Mouse (Mus musculus) heart, embryonic 11.5 days (tissue): ENCODE data around the gene Stat1. TPM values are rescaled to one million over a fixed set of nuclear protein-coding genes. Genes with fewer than 3 reads are reported as not detected.

Source experiments
- ATAC-seq: fragments of 200-750 bp; cut with Nextera tagmentation; replicated peaks from 2 replicates; pipeline ENCODE4 v1.8.0; 2017; ENCODE audit warnings: moderate library complexity; ENCODE audit not compliant: insufficient number of reproducible peaks, low FRiP score, low TSS enrichment
- H3K27ac ChIP-seq: fragments of 300-500 bp; sonication (generic); 2 replicates; pipeline ENCODE4 v1.5.1; 2014; ENCODE audit warnings: mild to moderate bottlenecking, low read depth, low read length
- H3K27me3 ChIP-seq: fragments of 300-500 bp; sonication (generic); 2 replicates; pipeline ENCODE4 v1.6.1; 2014; ENCODE audit warnings: mild to moderate bottlenecking, low read length, mixed read lengths; ENCODE audit not compliant: control insufficient read depth, insufficient read depth
- H3K36me3 ChIP-seq: fragments of 300-500 bp; sonication (generic); 2 replicates; pipeline ENCODE4 v1.6.1; 2014; ENCODE audit warnings: mild to moderate bottlenecking, low read length, moderate library complexity, mixed read lengths; ENCODE audit not compliant: control insufficient read depth, insufficient read depth
- H3K4me1 ChIP-seq: fragments of 300-500 bp; sonication (generic); 2 replicates; pipeline ENCODE4 v1.6.1; 2014; ENCODE audit warnings: low read length; ENCODE audit not compliant: control insufficient read depth, insufficient read depth
- H3K4me2 ChIP-seq: fragments of 300-500 bp; sonication (generic); 2 replicates; pipeline ENCODE4 v1.6.1; 2014; ENCODE audit warnings: mild to moderate bottlenecking, moderate library complexity
- H3K4me3 ChIP-seq: fragments of 300-500 bp; sonication (generic); 2 replicates; pipeline ENCODE4 v1.5.1; 2014; ENCODE audit warnings: low read depth, low read length
- H3K9ac ChIP-seq: fragments of 300-500 bp; sonication (generic); 2 replicates; pipeline ENCODE4 v1.6.1; 2014; ENCODE audit warnings: mild to moderate bottlenecking, low read depth, low read length, moderate library complexity
- H3K9me3 ChIP-seq: fragments of 300-500 bp; sonication (generic); replicated peaks from 2 replicates; pipeline ENCODE4 v1.6.1; 2016; ENCODE audit warnings: low read length; ENCODE audit not compliant: control insufficient read depth
- WGBS: fragments of 180-500 bp; shearing (Covaris S2); extraction: QIAGEN DNeasy Blood & Tissue Kit; methylation state at CpG from one replicate; pipeline ENCODE4 v1.1.7; 2014; ENCODE audit not compliant: insufficient replicate concordance; 5-methylcytosine and 5-hydroxymethylcytosine counted together
- polyA plus RNA-seq: library from polyadenylated mRNA; unstranded; fragments of >200 nt; fragmentation: Nextera tagmentation; extraction: Ambion mirVana; gene quantifications from 2 replicates; pipeline ENCODE4 v1.2.1, GENCODE M21; 2014

The Stat1 gene
- polyA plus RNA-seq, 1 experiment from 2014 or later: 28.5 TPM

GRCm38 (mm10) chr1:52141482-52141881, 22.2 kb downstream of the Stat1 start:
- no peaks in the 10 kb centered on the region for H3K9me3 ChIP-seq
- ATAC-seq: no peak
- H3K4me3 ChIP-seq: no peak overlapping the region
- WGBS: 27% methylated on average over 3 of the region's 3 CpGs
- H3K9ac ChIP-seq: no peak overlapping the region
- H3K4me1 ChIP-seq: peaks cover 8% of the 10 kb centered on the region
- no peak overlapping the region for H3K27ac ChIP-seq
- H3K27me3 ChIP-seq: no peaks in the 10 kb centered on the region
- H3K36me3 ChIP-seq: no peaks in the 10 kb centered on the region
- H3K4me2 ChIP-seq: no peak overlapping the region

DNA sequence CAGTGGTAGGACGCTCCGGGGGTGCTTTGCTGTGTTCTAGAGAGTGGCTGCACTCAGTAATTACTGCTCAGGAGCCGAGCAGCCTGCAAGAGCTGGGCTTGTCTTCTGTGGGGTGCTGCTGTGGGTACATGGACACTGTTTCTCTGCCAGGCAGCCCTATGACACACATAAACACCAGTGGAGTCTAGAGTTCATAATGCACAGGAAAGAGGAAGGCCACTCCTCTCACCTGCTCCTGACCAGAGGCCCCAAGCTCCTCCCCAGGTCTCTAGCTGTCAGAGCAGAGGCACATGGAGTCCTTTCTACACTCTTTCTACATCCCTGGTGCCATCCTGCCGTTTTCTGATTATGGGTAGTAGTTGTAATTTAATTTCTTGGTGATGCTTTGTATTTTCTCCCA, 22.9 kb downstream of the Stat1 start:
- no peak for ATAC-seq
- H3K4me1 ChIP-seq: peaks cover 10% of the 10 kb centered on the region
- no peak overlapping the region for H3K9ac ChIP-seq
- no peak overlapping the region for H3K4me2 ChIP-seq
- H3K36me3 ChIP-seq: no peaks in the 10 kb centered on the region
- H3K27me3 ChIP-seq: no peaks in the 10 kb centered on the region
- 72% methylated on average over 4 of the region's 4 CpGs for WGBS
- H3K4me3 ChIP-seq: no peak overlapping the region
- no peak overlapping the region; the same call in 1 of the 2 replicates for H3K27ac ChIP-seq
- H3K9me3 ChIP-seq: no peaks in the 10 kb centered on the region

GRCm38 (mm10) chr1:52143191-52143590, 24.0 kb downstream of the Stat1 start:
- ATAC-seq: no peak
- Histone ChIP-seq H3K27me3 (no peaks in the 10 kb centered on the region), H3K9ac (no peak overlapping the region), H3K9me3 (no peaks in the 10 kb centered on the region), H3K4me1 (peaks cover 12% of the 10 kb centered on the region), H3K36me3 (no peaks in the 10 kb centered on the region), H3K4me2 (no peak overlapping the region), H3K4me3 (no peak overlapping the region), H3K27ac (no peak overlapping the region)
- WGBS: 61% methylated on average over 4 of the region's 4 CpGs

DNA sequence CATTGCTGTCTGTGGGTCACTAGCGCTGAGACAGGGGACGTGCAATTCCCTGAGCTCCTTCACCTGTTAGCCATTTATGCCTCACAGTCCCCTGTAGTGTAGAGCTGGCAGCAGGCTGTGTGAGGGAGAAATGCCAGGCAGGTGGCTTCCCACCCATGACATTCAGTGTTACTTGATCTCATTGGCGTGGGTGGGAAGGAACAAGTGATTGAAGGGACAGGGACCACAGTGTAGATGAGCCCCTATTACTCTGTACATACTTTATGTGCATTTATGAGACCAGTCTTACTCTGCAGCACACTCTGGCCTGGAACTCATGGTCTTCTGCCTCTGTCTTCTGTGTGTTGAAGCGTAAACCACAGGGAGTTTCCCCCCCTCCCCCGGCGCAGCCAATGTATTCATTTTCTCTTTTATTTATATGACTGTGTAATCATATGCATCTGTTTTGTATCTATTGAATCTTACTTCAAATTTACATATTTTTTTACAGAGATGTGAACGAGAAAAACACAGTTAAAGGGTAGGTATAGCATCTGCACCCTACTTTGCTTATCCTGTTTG, 24.4 kb downstream of the Stat1 start:
- 86% methylated on average over 7 of the region's 7 CpGs for WGBS
- H3K36me3 ChIP-seq: no peaks in the 10 kb centered on the region

DNA sequence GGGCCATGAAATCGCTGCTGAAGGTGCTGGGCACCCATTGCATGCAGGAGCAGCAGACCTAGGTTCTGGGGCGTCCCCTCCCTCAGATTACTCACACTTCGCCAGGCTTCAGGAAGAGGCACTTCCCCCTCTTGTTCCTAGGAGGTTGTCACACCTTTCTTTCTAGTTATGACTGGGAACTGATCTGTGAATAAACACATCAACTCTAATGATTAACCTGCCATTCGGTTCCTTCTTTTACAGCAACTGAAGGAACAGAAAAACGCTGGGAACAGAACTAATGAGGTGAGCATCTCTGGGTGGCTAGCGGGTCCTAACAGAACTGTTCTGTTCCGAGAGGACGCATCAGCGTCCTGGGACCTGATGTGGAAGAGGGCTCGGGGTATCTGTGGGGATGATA, 25.7 kb downstream of the Stat1 start:
- Histone ChIP-seq H3K27ac (no peak overlapping the region), H3K9me3 (no peaks in the 10 kb centered on the region), H3K9ac (no peak overlapping the region), H3K4me1 (peaks cover 14% of the 10 kb centered on the region), H3K4me2 (no peak overlapping the region), H3K4me3 (no peak overlapping the region), H3K27me3 (no peaks in the 10 kb centered on the region), H3K36me3 (no peaks in the 10 kb centered on the region)
- no peak for ATAC-seq
- WGBS: 81% methylated on average over 10 of the region's 10 CpGs

More for the DNA sequence above, 24.4 kb downstream of the Stat1 start:
- H3K4me3 ChIP-seq: no peak overlapping the region
- H3K9me3 ChIP-seq: no peaks in the 10 kb centered on the region
- ATAC-seq: no peak
- peaks cover 12% of the 10 kb centered on the region for H3K4me1 ChIP-seq
- no peak overlapping the region for H3K9ac ChIP-seq
- no peak overlapping the region for H3K4me2 ChIP-seq
- H3K27ac ChIP-seq: no peak overlapping the region
- no peaks in the 10 kb centered on the region for H3K27me3 ChIP-seq

- Histone ChIP-seq H3K27ac (no peak overlapping the region), H3K36me3 (peaks cover 1% of the 10 kb centered on the region; the same call in 1 of the 2 replicates), H3K9ac (no peak overlapping the region), H3K4me1 (peaks cover 27% of the 10 kb centered on the region), H3K4me2 (no peak overlapping the region), H3K4me3 (no peak overlapping the region), H3K27me3 (no peaks in the 10 kb centered on the region), H3K9me3 (no peaks in the 10 kb centered on the region)
- WGBS: 53% methylated on average over 12 of the region's 12 CpGs
- ATAC-seq: no peak
Observed at GRCm38 (mm10) chr1:52146214-52146970, 27.2 kb downstream of the Stat1 start.

DNA sequence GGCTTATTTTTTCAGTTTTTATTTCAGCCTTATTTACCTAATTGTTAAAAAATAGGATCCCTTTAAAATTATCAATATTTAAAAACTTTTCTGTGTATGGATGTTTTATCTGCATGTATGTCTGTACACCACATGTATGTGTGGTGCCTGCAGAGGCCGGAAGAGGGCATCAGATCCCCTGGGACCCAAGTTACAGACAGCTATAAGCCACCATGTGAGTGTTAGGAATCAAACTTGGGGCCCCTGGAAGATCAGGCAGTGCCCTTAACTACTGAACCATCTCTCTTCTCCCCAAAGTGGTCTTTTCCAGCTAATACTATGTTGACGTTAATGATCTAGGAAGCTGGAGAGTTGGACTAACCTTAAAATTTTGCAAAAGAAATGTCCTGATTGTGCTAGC, 28.2 kb downstream of the Stat1 start:
- 88% methylated on average over 2 of the region's 2 CpGs for WGBS
- no peaks in the 10 kb centered on the region for H3K9me3 ChIP-seq
- no peak overlapping the region for H3K27ac ChIP-seq
- H3K4me2 ChIP-seq: no peak overlapping the region
- no peak for ATAC-seq
- H3K4me3 ChIP-seq: no peak overlapping the region
- H3K9ac ChIP-seq: no peak overlapping the region
- H3K27me3 ChIP-seq: no peaks in the 10 kb centered on the region
- peaks cover 3% of the 10 kb centered on the region; the same call in 1 of the 2 replicates for H3K36me3 ChIP-seq
- H3K4me1 ChIP-seq: peaks cover 19% of the 10 kb centered on the region

DNA sequence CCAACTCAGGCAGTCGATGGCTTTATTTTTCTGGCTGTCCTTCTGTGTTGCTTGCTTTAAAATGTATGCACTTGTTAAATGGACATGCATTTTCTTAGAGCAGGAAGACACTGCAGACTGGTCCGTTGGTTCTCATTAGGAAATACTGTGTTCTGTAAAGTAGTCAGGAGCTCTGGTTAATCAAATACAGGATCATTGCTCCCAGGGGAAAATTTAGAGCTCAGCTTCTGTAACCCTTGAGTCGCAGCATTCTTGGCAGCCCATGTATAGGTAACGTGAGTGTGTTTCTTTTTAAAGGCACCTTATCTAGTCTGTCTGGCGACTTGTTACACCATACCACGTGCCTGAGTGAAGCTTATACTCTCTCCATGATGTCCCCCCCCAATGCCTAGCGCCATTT, 28.9 kb downstream of the Stat1 start:
- Histone ChIP-seq H3K4me2 (no peak overlapping the region), H3K9ac (no peak overlapping the region), H3K36me3 (peaks cover 3% of the 10 kb centered on the region; the same call in 1 of the 2 replicates), H3K4me3 (no peak overlapping the region), H3K4me1 (peaks cover 19% of the 10 kb centered on the region), H3K9me3 (no peaks in the 10 kb centered on the region), H3K27me3 (no peaks in the 10 kb centered on the region), H3K27ac (no peak overlapping the region)
- no peak for ATAC-seq
- WGBS: 46% methylated on average over 7 of the region's 7 CpGs

DNA sequence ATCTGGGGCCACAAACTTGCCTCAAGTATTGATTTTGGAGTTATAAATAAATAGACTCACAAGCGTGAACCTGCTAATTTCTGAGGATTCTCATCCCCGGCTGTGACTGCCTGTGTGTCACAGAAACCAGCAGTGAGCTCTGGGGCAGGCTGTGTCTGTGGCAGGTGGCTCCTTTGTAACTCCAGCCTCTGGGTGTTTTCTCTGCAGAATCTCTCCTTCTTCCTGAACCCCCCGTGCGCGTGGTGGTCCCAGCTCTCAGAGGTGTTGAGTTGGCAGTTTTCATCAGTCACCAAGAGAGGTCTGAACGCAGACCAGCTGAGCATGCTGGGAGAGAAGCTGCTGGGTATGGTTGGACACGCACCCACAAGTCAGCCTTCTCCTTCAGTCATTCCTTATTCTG, 29.5 kb downstream of the Stat1 start:
- Histone ChIP-seq H3K27ac (no peak overlapping the region), H3K9ac (no peak overlapping the region), H3K4me2 (no peak overlapping the region), H3K27me3 (no peaks in the 10 kb centered on the region), H3K4me1 (peaks cover 19% of the 10 kb centered on the region), H3K9me3 (no peaks in the 10 kb centered on the region), H3K4me3 (no peak overlapping the region), H3K36me3 (peaks cover 3% of the 10 kb centered on the region; the same call in 1 of the 2 replicates)
- no peak for ATAC-seq
- 60% methylated on average over 7 of the region's 7 CpGs for WGBS
